Mouse (Mus musculus): ENCODE measurements around the gene Arhgdia. TPM values are rescaled to one million over a fixed set of nuclear protein-coding genes. Genes with fewer than 3 reads are reported as not detected.
A peak's percentile ranks its signal among the peaks of the same experiment; 100 is the strongest.

The Arhgdia gene
- polyA plus RNA-seq, 1 experiment from 2014 or later = 360 TPM

- H3K36me3 ChIP-seq (ENCODE audit: control insufficient read depth, insufficient read depth, low read length) = peaks cover 46% of the 10 kb centered on the region
- H3K9ac ChIP-seq (ENCODE audit: low read length) = no peak overlapping the region
- ATAC-seq (ENCODE audit: insufficient number of reproducible peaks, insufficient read depth, low FRiP score, low read depth) = no peak; the same call in 1 of the 2 replicates
- H3K27me3 ChIP-seq (ENCODE audit: control insufficient read depth, insufficient read depth, low read length) = no peaks in the 10 kb centered on the region
- H3K4me2 ChIP-seq (ENCODE audit: low read length) = no peak overlapping the region
- no peak overlapping the region for H3K4me3 ChIP-seq (ENCODE audit: control insufficient read depth in 1 of 2, insufficient read depth in 1 of 2, low read depth in 1 of 2, low read length in 2 of 2)
- H3K9me3 ChIP-seq (ENCODE audit: control insufficient read depth, low read length) = no peaks in the 10 kb centered on the region
- WGBS = 46% methylated on average over 6 of the region's 6 CpGs
- H3K27ac ChIP-seq (replicated peaks in 1 of 2; ENCODE audit: control insufficient read depth in 1 of 2, insufficient read depth in 1 of 2, low read depth in 2 of 2, low read length in 2 of 2) = no peak overlapping the region
- peaks cover 16 to 29% of the 10 kb centered on the region in 2 experiments for H3K4me1 ChIP-seq (ENCODE audit: control insufficient read depth in 2 of 2, insufficient read depth in 2 of 2, low read length in 2 of 2)
Observed at GRCm38 (mm10) chr11:120612763-120613162, 31.3 kb upstream of the Arhgdia start.

GRCm38 (mm10) chr11:120610477-120611046, 29.1 kb upstream of the Arhgdia start:
- Histone ChIP-seq H3K27ac (replicated peaks in 1 of 2; ENCODE audit: control insufficient read depth in 1 of 2, insufficient read depth in 1 of 2, low read depth in 2 of 2, low read length in 2 of 2) (no peak overlapping the region), H3K27me3 (ENCODE audit: control insufficient read depth, insufficient read depth, low read length) (no peaks in the 10 kb centered on the region), H3K9me3 (ENCODE audit: control insufficient read depth, low read length) (no peaks in the 10 kb centered on the region), H3K4me2 (ENCODE audit: low read length) (no peak overlapping the region), H3K4me1 (ENCODE audit: control insufficient read depth in 2 of 2, insufficient read depth in 2 of 2, low read length in 2 of 2) (peaks cover 16 to 23% of the 10 kb centered on the region in 2 experiments), H3K9ac (ENCODE audit: low read length) (no peak overlapping the region), H3K36me3 (ENCODE audit: control insufficient read depth, insufficient read depth, low read length) (peaks cover 54% of the 10 kb centered on the region), H3K4me3 (ENCODE audit: control insufficient read depth in 1 of 2, insufficient read depth in 1 of 2, low read depth in 1 of 2, low read length in 2 of 2) (no peak overlapping the region)
- WGBS = 85% methylated on average over 9 of the region's 9 CpGs
- ATAC-seq (ENCODE audit: insufficient number of reproducible peaks, insufficient read depth, low FRiP score, low read depth) = no peak

- Histone ChIP-seq H3K9me3 (ENCODE audit: control insufficient read depth, low read length) (no peaks in the 10 kb centered on the region), H3K36me3 (ENCODE audit: control insufficient read depth, insufficient read depth, low read length) (peaks cover 60% of the 10 kb centered on the region), H3K4me2 (ENCODE audit: low read length) (peak overlapping the region; percentile 79), H3K4me1 (ENCODE audit: control insufficient read depth in 2 of 2, insufficient read depth in 2 of 2, low read length in 2 of 2) (peaks cover 16 to 23% of the 10 kb centered on the region in 2 experiments), H3K4me3 (ENCODE audit: control insufficient read depth in 1 of 2, insufficient read depth in 1 of 2, low read depth in 1 of 2, low read length in 2 of 2) (no peak overlapping the region; a peak in 1 of 4 replicates), H3K27me3 (ENCODE audit: control insufficient read depth, insufficient read depth, low read length) (no peaks in the 10 kb centered on the region), H3K9ac (ENCODE audit: low read length) (peak overlapping the region; percentile 75), H3K27ac (replicated peaks in 1 of 2; ENCODE audit: control insufficient read depth in 1 of 2, insufficient read depth in 1 of 2, low read depth in 2 of 2, low read length in 2 of 2) (peak overlapping the region; percentile 30 to 31)
- WGBS = 29% methylated on average over 8 of the region's 8 CpGs
- ATAC-seq (ENCODE audit: insufficient number of reproducible peaks, insufficient read depth, low FRiP score, low read depth) = 0 out of 2 replicates have a peak, but pooled peaks have one; percentile 51
Observed at GRCm38 (mm10) chr11:120609250-120609649, 27.8 kb upstream of the Arhgdia start.

- no peaks in the 10 kb centered on the region for H3K9me3 ChIP-seq (ENCODE audit: control insufficient read depth, low read length)
- no peak for ATAC-seq (ENCODE audit: insufficient number of reproducible peaks, insufficient read depth, low FRiP score, low read depth)
- peak within 1 kb of the TSS; percentile 37 to 38 for H3K4me3 ChIP-seq (ENCODE audit: control insufficient read depth in 1 of 2, insufficient read depth in 1 of 2, low read depth in 1 of 2, low read length in 2 of 2)
- H3K27ac ChIP-seq (replicated peaks in 1 of 2; ENCODE audit: control insufficient read depth in 1 of 2, insufficient read depth in 1 of 2, low read depth in 2 of 2, low read length in 2 of 2) = peak within 1 kb of the TSS; percentile 30 to 31
- H3K4me2 ChIP-seq (ENCODE audit: low read length) = peak within 1 kb of the TSS; percentile 79
- peaks cover 16 to 23% of the 10 kb centered on the region in 2 experiments for H3K4me1 ChIP-seq (ENCODE audit: control insufficient read depth in 2 of 2, insufficient read depth in 2 of 2, low read length in 2 of 2)
- H3K36me3 ChIP-seq (ENCODE audit: control insufficient read depth, insufficient read depth, low read length) = peaks cover 60% of the 10 kb centered on the region
- H3K27me3 ChIP-seq (ENCODE audit: control insufficient read depth, insufficient read depth, low read length) = no peaks in the 10 kb centered on the region
- WGBS = 4% methylated on average over 45 of the region's 45 CpGs
- peak within 1 kb of the TSS; percentile 75 for H3K9ac ChIP-seq (ENCODE audit: low read length)
Observed at GRCm38 (mm10) chr11:120608241-120609034, 27.0 kb upstream of the Arhgdia start, which contains the start of gene Npb. TSS of gene Npb (plus strand) at chr11:120608477.

- H3K36me3 ChIP-seq (ENCODE audit: control insufficient read depth, insufficient read depth, low read length) = peaks cover 60% of the 10 kb centered on the region
Observed at GRCm38 (mm10) chr11:120606764-120607163, 25.3 kb upstream of the Arhgdia start.

GRCm38 (mm10) chr11:120605667-120606066, 24.2 kb upstream of the Arhgdia start:
- Histone ChIP-seq H3K4me3 (ENCODE audit: control insufficient read depth in 1 of 2, insufficient read depth in 1 of 2, low read depth in 1 of 2, low read length in 2 of 2) (no peak overlapping the region), H3K27me3 (ENCODE audit: control insufficient read depth, insufficient read depth, low read length) (no peaks in the 10 kb centered on the region), H3K4me2 (ENCODE audit: low read length) (no peak overlapping the region), H3K9ac (ENCODE audit: low read length) (no peak overlapping the region), H3K27ac (replicated peaks in 1 of 2; ENCODE audit: control insufficient read depth in 1 of 2, insufficient read depth in 1 of 2, low read depth in 2 of 2, low read length in 2 of 2) (no peak overlapping the region), H3K36me3 (ENCODE audit: control insufficient read depth, insufficient read depth, low read length) (peaks cover 60% of the 10 kb centered on the region), H3K9me3 (ENCODE audit: control insufficient read depth, low read length) (no peaks in the 10 kb centered on the region), H3K4me1 (ENCODE audit: control insufficient read depth in 2 of 2, insufficient read depth in 2 of 2, low read length in 2 of 2) (peaks cover 16 to 23% of the 10 kb centered on the region in 2 experiments)
- 93% methylated on average over 7 of the region's 7 CpGs for WGBS
- no peak for ATAC-seq (ENCODE audit: insufficient number of reproducible peaks, insufficient read depth, low FRiP score, low read depth)

More at GRCm38 (mm10) chr11:120606764-120607163, 25.3 kb upstream of the Arhgdia start:
- H3K4me2 ChIP-seq (ENCODE audit: low read length) = no peak overlapping the region
- H3K4me1 ChIP-seq (ENCODE audit: control insufficient read depth in 2 of 2, insufficient read depth in 2 of 2, low read length in 2 of 2) = peaks cover 16 to 23% of the 10 kb centered on the region in 2 experiments
- no peaks in the 10 kb centered on the region for H3K9me3 ChIP-seq (ENCODE audit: control insufficient read depth, low read length)
- no peak overlapping the region for H3K4me3 ChIP-seq (ENCODE audit: control insufficient read depth in 1 of 2, insufficient read depth in 1 of 2, low read depth in 1 of 2, low read length in 2 of 2)
- 66% methylated on average over 4 of the region's 4 CpGs for WGBS
- no peak for ATAC-seq (ENCODE audit: insufficient number of reproducible peaks, insufficient read depth, low FRiP score, low read depth)
- no peaks in the 10 kb centered on the region for H3K27me3 ChIP-seq (ENCODE audit: control insufficient read depth, insufficient read depth, low read length)
- H3K9ac ChIP-seq (ENCODE audit: low read length) = no peak overlapping the region; the same call in 1 of the 2 replicates
- 0 out of 4 replicates have a peak overlapping the region, but pooled peaks of 1 of the 2 experiments have one; percentile 10 for H3K27ac ChIP-seq (replicated peaks in 1 of 2; ENCODE audit: control insufficient read depth in 1 of 2, insufficient read depth in 1 of 2, low read depth in 2 of 2, low read length in 2 of 2)

GRCm38 (mm10) chr11:120603545-120603944, 22.1 kb upstream of the Arhgdia start:
- H3K4me2 ChIP-seq (ENCODE audit: low read length) = no peak overlapping the region
- H3K4me1 ChIP-seq (ENCODE audit: control insufficient read depth in 2 of 2, insufficient read depth in 2 of 2, low read length in 2 of 2) = peaks cover 16% of the 10 kb centered on the region in 2 experiments
- ATAC-seq (ENCODE audit: insufficient number of reproducible peaks, insufficient read depth, low FRiP score, low read depth) = no peak
- 83% methylated on average over 2 of the region's 2 CpGs for WGBS
- no peak overlapping the region for H3K9ac ChIP-seq (ENCODE audit: low read length)
- H3K27me3 ChIP-seq (ENCODE audit: control insufficient read depth, insufficient read depth, low read length) = no peaks in the 10 kb centered on the region
- H3K36me3 ChIP-seq (ENCODE audit: control insufficient read depth, insufficient read depth, low read length) = peaks cover 66% of the 10 kb centered on the region
- no peaks in the 10 kb centered on the region for H3K9me3 ChIP-seq (ENCODE audit: control insufficient read depth, low read length)
- H3K4me3 ChIP-seq (ENCODE audit: control insufficient read depth in 1 of 2, insufficient read depth in 1 of 2, low read depth in 1 of 2, low read length in 2 of 2) = no peak overlapping the region
- no peak overlapping the region for H3K27ac ChIP-seq (replicated peaks in 1 of 2; ENCODE audit: control insufficient read depth in 1 of 2, insufficient read depth in 1 of 2, low read depth in 2 of 2, low read length in 2 of 2)

All from heart, embryonic 14.5 days (tissue).